Mouse (Mus musculus): ENCODE measurements at regions not wholly inside any gene's neighbourhood (a gene's known extent, or its start where the extent isn't known, plus 50 kb on each side); places are given as distances from the start of the nearest gene placed in this dataset.

DNA sequence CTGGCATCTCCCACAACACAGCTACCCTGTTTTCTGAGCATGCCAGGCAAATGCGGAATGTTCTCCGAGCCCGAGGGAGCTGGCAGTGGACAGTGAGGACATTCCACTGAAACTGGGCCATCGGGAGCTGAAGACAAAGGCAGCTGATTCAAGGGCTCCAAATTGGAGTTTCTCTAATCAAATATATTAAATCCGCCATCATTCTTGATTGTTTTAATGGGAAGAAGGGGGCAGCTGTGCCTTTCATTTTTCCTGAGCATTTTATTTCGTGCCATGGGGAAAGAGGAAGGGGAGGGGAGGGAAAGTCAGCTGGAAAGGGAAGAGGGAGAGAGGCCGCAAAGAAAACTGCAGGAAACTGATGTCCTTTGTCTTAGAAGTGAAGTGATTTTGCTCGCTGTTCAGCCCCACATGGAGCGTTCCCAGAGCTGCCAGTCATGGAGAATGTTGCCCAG lies 373.9 kb downstream of the Cog6 start:
- DNase-seq (ENCODE audit: low spot score in 2 of 2) = peak in 1 of 2 experiments; percentile 61

DNA sequence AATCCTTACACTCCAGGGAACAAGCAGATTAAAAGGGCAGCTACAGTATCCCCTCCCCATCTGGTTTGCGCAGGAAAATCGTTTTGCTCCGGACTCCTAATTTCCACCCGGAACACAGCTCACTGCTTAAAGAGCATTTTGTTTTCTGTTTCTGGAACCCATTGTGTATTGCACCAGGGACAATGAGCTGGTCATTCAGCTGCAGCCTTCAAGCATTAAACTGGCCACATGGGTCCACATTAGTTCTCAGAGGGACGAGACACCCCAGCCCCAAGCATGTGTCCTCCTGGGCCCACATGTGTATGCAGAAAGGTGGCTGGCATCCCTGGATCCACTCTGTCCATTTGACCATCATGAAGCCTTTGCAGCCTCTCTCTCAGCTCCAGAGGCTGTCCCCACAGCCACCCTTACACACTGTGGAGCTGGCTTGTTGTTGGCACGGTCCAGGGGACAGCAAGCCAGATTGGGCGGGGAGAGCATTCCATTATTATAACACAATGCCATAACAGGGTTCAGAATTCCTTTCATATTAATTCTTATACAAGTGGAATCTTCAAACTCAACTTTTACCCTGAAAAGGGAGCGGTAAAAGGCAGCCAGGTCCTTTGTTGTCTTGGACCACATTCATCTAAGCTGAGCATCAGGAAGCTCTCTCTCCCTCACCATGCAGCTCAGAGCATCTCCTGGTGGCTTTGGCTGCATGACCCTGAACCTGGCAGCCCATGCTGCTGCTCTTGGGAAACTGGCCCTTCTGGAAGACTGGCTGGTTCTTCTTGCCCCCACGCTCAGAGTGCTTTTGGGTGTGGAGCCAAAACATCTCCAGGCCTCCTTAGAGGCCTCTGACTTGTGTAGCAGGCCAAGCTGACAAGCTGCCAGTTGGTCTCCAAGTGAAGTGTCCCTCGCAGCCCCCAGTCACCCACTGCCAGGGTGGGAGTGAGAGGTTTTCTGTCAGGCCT lies 373.4 kb downstream of the Foxo1 start:
- DNase-seq (ENCODE audit: low spot score in 2 of 2) = peak in 1 of 2 experiments; percentile 39

DNA sequence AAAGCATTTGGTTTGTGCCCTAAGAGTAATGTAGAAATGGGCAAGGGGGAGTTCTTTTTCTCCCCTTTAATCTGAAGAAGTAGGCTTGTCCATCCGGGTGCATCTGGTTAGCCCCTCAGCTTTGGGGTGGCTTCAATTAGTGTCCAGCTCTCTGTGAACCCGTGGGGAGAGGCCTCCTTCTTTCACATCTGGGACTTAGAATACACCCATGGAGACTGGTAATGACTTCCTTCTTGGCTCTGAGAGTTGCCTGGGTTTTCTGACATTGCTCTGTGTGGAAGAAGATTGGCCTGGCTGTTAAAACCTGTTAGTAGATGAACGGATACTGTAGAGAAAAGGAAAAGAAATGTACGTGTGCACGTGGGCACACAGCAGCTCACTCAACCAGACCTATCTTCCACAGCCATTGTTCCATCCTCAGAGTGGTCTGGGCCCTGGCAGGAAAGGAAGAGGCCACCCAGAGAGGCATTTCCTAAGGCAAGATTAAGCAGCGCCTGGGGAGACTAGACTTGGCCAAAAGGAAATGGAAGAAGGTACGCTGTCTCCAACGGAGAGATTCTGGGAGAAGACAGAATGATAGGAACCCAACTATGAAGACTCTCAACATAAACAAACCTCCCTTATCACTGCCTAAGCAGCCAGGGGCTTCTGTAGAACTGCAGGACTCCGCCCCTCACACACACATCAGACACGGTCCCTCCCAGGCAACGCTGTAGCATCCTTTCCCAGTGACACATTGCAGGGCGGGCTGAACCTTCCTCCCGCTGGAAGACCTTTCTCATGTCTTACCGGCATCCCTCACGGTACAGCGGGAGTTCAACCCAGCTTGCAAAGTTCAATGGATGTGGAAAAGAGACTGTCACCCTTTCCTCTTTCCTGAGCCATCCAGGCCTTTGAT lies 372.4 kb downstream of the Foxo1 start:
- no peak for DNase-seq (ENCODE audit: low spot score in 2 of 2)

DNA sequence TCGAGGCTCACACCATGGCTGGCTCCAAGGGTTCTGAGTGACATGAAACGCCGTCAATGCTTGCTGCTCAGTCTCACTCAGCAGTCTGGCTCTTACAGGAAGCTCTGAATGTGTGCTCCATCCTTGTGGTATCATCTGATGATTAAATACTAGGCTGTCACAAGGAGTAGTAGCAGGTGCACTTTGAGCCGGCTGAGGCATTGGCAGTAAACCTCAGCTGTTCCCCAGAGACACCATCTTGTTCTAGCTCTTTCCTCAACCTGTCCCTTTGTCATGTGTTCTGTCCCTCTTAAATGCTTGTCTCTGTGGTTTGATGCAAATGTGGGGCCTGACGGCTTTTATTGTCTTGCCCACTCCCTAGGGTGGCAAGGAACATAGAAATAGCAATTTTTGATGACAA lies 370.7 kb downstream of the Foxo1 start:
- DNase-seq (ENCODE audit: low spot score in 2 of 2) = no peak

DNA sequence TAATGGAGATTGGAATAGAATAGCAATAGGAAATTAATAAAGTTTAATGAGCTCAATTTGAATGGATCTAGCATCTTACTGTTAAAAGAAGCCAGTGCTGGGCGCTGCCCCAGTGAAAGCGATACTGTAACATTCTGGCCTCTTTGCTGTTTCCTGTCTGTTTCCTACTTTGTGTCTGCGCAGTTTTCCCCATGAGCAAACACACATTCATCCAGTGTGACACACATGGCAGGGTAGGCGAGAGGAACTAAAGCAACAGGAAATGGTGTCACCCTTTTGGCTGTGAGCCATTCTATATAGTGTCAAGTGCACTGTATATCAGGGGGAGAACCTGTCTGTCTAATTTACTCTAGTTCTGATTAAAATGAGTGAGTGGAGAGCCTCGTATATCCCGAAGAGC lies 366.2 kb downstream of the Foxo1 start:
- no peak for DNase-seq (ENCODE audit: low spot score in 2 of 2)

DNA sequence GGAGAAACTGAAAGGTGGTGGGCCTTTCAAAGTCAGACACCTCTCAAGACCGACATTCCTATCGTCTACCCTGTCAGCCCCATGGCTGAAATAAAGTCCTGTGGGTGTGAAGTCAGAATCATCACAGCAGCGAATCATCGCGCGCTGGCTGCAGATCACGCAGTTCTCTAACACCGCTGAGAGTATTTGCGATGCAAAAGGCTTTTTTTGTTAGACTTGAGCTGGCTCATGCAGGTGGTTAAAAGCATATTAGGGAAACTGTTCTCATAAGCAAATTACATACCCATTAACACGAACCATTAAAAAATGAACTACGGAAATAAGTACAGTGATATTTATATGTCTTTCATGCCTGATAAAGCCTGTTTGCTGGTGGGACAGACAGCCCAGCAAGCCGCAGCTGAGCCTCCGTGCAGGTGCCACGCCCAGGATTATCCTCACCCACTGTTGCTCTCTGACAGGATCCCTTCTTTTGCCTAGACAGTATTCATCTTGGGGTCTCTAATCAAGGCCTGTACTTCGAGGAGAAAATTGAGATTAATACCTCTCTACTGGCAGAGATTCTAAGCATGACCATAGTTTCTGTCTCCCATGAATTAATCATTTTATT lies 365.5 kb downstream of the Foxo1 start:
- no peak for DNase-seq (ENCODE audit: low spot score in 2 of 2)

DNA sequence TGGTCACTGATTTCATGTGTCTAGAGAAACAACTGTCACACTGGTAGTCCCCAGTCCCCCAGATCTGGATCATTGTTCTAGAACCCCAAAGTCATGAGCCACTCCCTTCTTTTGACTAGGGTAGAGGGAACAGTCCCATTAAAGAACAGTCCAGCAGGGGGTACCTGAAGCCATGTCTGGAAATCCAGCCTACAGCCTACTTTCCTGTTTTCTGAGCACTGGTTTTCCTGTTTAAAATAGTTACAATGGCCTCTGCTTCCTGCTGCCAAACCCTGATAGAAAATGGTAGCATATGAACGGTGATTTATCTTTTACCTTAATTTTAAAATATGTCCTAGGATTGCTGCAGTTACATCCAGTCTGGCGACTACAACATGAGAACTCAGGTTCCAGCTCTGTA lies 364.5 kb downstream of the Foxo1 start:
- no peak for DNase-seq (ENCODE audit: low spot score in 2 of 2)

DNA sequence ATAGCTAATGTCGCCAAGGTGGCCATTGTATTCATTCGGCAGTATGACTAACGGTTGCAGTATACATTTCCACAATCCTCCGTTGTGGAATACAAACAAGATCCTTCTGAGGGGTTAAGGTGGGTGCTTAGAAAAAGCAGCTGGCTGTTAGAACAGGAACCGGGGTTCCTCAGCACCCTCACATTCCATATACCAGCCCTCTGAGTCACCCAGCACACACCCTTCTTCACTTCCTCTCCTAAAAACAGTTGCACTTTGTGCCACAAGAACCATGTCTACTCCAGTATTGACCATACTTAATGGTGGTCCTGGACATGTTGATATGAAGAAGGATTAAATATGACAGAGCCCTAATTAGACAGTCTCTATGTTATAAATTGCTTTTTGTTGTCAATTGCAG lies 362.1 kb downstream of the Foxo1 start:
- no peak for DNase-seq (ENCODE audit: low spot score in 2 of 2)

DNA sequence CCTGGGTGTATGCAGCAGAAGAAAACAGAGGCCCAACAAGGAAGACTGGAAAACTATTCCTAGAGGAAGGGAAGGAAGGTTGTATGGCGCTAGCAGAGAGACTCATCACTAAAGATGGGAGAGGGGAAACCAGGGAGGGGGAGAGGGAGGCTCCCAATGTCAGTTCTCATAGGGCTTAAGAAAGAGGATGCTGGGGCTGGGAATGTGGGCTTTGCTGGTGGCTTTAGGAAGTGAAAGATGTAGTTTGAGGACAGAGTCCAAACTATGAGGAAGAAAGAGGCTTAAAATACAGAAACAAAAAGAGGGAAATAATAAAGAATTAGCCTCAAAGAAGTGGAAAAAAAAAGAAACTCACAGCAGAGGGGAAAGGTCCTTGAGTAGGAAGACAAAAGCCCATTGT lies 357.0 kb downstream of the Foxo1 start:
- no peak for DNase-seq (ENCODE audit: low spot score in 2 of 2)

DNA sequence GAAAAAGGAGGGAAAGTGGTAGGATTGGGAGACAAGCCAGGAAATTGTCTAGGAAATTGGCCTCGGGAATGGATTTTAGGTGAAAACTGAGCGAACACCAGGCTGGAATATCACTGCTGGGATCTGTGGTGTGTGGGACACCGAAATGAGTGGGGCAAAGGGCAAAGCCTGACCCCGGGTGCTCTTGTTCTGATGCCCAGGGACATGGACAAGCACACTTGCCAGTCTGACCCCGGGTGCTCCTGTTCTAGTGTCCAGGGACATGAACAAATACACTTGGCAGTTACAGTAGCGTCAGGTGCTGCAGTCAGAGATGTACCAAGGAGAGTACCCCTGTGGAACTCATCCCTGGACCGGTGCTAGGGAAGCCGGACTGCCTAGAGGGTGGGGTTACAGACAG lies 354.4 kb downstream of the Foxo1 start:
- DNase-seq (ENCODE audit: low spot score in 2 of 2) = no peak

DNA sequence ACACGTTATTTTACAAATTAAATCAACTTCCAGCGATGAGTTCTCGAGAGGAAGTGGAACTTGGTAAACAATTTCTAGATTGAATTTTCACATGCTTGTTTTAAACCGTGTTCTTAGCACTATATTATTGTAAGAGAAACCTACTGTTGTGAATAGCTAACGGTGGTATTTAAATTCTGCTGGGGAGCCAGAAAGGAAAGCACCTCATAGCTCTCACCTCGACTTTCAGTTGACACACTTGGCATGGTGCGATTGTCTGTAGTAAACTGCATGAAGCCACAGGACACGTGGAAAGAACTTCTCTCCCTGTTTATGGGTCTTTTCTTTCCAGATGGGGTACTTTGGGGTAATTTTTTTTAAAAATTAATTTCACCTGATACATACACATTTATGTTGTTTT lies 353.8 kb downstream of the Foxo1 start:
- no peak for DNase-seq (ENCODE audit: low spot score in 2 of 2)

DNA sequence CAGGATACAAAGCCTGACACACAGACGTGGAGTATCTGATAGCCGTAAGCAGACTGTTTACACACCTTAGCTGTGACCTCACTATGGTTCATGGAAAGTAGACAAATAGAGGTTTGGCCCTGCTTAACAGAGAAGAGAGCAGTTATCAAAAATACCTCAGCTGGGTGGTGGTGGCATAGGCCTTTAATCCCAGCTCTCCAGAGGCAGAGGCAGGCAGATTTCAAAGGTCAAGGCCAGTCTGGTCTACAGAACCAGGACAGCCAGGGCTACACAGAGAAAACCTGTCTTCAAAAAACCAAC lies 350.7 kb downstream of the Foxo1 start:
- no peak for DNase-seq (ENCODE audit: low spot score in 2 of 2)

DNA sequence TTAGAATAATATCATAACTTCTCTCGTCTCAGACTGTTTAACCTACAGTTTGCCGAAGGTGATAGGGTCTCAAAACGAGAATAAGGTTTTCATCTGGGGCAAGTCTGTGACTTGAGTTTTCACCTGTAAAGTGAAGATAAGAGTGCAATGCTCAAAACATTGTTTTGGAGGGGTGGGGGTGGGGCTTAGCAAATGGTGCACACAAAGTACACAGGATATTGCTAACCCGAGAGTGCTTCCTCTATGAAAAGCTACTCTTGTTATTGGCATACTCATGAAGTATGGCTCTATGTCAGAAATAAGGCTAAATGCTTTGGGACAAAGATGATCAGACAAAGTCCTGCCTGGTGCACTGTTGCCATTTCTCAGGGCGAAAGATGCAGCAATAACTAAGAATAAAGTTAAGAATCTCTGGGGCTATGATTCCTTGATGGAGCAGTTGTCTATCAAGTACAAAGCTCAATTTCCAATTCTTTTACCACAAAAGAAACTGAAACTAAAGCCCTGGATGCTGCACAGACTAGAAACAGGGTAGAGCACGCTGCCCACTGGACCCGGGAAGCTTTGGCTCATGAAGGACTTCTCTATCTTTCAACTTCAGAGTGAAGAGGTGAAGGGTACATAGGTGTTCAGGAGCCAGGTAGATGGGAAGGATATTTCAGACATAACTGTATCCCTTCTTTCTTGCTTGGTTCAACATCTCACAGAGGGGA lies 350.2 kb downstream of the Foxo1 start:
- DNase-seq (ENCODE audit: low spot score in 2 of 2) = no peak

DNA sequence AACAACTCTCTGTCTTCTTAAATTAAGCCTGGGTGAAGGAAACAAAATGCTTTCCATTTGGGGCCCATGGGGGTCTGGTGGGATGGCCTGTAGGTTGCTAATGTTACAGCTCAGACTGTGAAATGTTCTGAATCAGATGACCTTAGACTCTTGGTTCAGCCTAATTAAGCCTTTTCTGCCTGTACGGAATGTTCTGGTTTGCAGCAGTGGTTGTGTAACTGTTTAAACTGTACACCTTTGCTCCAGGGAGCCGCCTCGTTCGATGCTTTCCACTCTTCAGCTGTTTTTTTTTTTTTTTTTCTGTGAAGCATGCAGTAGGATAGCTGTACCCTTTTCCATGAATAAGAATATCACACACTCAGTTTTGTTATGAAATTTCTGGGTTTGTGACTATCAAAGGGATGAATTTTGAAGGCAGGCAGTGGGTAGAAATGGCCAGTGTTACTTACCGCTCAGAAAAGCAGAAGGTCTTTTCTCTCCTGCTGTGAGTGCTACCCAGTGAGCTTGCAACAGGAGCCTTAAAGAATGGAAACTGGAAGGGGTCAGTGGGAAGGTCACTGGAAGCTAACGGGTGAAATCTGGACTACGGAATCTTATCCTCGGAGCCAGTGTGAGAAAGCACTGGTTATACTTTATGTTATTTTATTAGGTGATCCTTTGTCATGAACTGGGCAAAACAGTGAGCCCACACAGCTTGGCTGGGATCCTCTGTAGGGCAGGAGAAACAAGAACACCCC lies 349.4 kb downstream of the Foxo1 start:
- no peak for DNase-seq (ENCODE audit: low spot score in 2 of 2)

DNA sequence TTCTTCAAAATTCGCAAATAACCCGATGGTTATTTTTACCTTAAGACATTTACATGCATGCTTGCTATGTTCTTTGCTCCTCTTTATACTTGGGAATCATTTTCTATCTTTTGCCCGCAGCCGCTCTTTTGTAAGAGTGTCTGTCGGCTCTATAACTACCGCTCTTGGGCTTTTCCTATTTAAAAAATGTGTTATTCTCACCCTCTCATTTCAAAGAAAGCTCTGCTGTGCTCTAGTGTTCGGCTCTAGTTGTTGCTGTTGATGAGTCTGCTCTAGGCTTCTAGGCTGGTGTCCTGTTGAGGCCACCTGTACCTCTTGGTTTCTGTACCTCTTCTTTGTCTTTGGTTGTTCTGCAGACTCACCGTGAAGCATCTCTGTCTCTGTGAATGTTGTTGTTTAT lies 343.7 kb downstream of the Foxo1 start:
- DNase-seq (ENCODE audit: low spot score in 2 of 2) = no peak

DNA sequence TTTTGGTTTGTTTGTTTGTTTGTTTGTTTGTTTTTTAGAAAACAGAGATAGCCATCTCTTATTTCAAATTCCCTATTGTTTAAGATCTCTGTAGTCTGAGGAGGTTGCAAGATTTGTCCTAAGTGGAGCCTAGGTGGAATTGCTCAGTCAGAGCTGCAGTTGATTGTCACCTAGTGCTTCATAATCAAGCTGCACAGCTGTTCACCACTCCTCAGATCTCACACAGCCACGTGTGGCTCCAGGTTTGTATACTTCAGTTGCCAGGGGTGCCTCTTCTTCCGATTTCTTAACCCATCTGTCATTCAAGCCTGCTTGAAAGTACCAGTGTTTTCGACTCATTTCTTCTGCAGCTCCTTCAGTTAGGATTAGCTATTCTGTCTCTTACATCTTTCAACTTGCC lies 342.3 kb downstream of the Foxo1 start:
- DNase-seq (ENCODE audit: low spot score in 2 of 2) = no peak

DNA sequence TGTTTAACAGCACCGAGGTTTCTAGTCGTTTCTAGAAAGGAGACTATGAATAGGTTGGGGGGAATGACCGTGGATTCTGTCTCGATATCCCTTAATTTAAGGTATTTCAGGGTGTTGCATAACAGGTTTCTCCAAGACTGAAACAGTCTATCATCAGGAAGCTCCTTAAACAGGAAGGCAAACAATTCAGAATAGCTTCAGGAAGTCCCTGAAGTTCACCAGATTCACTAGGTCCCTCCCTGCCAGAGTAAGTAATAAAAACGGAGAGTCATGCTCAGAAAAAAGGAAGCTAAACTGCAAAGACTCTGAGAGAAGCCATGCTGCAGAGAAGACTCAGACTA lies 339.9 kb downstream of the Foxo1 start:
- no peak for DNase-seq (ENCODE audit: low spot score in 2 of 2)

DNA sequence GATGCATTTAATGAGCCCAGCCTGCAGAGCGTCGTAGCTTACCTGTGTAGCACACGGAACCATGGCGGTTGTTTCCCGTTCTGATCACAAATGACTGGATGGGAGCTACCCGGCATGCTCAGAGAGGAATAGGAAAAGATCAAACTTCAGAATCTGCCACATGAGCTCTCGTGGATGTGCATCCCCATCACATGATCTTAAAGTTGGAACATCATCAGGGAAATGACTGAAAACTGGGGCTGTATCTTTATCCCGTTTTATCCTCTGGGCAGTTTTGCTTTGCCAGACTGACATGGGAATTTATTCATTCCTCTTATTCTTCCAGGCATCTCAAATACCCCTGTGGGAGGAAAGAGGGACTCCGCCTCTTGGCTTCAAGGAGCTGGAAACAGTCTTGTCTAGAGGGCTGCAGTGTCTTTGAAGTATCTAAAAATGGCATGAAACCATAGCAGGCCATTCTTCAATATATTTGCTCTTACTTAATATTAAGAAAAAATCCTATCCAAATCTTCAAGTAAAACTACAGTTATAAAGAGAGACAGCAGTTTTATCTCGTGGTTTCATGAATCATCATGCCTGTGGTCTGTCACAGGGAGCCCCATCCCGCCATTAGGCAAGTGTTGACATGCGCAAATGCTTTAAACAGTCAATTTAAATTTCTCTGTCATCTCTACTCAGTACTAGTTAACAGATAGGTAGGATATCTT lies 339.4 kb downstream of the Foxo1 start:
- DNase-seq (ENCODE audit: low spot score in 2 of 2) = no peak

DNA sequence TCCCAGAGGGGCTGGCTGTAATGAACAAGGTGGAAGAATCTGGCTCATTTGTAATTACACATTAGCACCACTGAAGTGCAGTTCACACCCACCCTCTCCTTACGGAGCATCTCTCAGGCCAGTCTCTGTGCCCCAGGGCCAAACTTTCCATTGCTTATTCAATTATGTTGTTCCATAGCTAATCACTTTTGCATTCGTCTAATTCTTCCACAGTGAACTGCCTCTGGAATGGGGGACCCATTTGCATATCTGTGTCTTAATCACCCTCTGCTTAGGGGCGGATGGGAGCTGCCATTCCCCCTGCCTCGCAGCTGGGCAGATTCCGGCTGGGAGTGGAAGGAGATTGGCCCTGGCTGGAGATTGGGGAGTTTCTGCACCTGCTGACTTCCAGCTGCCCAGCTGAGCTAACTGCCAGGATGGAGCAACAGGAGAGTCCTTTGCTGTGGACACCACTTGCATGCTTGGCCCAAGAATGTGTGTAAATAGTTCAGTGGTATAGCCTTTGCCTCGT lies 337.2 kb downstream of the Foxo1 start:
- DNase-seq (ENCODE audit: low spot score in 2 of 2) = no peak

DNA sequence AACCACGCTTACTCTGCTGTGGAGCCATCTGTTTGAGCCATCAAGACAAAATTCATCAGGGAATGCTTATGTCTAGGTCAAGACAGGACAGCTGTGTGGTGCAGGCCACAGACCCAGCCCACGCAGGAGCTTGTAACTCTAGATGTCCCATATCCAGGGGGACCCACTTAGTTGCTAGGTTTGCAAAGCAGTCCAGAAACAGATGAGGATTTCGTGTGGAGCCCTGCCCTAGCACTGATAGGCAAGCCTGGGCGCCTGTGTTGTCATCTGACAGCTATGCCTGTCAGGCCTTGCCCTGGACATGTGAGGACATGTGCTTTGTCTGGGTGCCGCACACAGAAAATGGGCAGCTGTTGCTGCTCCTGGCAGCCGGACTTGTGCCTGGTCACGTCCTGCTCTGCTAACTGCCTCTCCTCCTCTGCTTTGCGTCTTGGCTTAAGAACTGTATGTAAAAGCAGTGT lies 335.1 kb downstream of the Foxo1 start:
- DNase-seq (ENCODE audit: low spot score in 2 of 2) = no peak

Data from frontal cortex, postnatal 14 days (tissue).